Mouse (Mus musculus) retina, adult 2 months (tissue): ENCODE data around the gene Utrn.

Experiments
- DNase-seq: peaks from one replicate; pipeline ENCODE4 v3.0.0-alpha.2; 2012; ENCODE audit warnings: low read depth, low spot score

Utrn gene

GRCm38 (mm10) chr10:12735695-12736094, 133.5 kb downstream of the Utrn start:
- DNase-seq, result no peak

GRCm38 (mm10) chr10:12731459-12731858, 137.7 kb downstream of the Utrn start:
- DNase-seq, result no peak

GRCm38 (mm10) chr10:12729635-12730034, 139.5 kb downstream of the Utrn start:
- DNase-seq, result no peak

- no peak for DNase-seq
These were observed 140.1 kb downstream of the Utrn start for GRCm38 (mm10) chr10:12729033-12729432.

DNA sequence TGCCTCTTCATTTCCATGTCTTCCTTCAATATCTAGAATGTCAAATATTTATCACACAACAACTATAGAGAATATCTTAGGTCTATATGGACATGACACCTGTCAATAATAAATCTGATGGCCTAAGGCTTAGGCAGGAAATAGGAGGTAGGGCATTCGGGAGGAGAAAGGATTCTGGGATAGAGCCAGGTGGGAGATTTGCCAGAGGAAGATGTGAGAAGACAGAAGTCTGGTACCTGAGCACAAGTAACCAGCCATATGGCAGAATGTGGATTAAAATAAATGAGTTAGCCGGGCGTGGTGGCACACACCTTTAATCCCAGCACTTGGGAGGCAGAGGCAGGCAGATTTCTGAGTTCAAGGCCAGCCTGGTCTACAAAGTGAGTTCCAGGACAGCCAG, 141.3 kb downstream of the Utrn start:
- DNase-seq, result no peak

DNA sequence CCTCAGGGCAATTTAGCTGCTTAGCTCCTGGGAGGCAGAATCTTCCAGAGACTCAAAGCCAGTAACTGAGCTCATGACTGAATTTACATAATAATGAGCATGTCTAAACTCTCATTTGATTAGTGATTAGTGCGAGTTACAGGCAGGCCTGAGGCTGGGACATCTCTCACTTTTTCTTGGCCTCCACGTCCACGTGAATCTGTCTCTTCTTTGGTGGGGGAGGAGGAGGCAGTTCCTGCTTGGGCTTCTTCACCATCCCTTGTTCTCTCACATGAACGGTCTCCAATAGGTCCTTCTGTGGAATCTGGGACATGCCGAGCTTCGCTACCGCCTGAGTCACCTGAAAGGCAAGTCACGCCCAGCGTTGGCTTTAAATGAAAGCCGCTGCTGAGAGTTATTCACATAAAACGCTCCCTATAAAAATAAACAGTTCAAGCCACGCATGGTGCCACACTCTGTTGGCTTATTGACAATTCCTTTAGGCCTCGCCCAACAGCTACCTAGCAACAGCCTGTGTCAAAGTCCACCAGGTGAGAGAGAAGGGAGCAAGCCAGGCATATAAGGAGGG, 143.0 kb downstream of the Utrn start:
- DNase-seq, result no peak

DNA sequence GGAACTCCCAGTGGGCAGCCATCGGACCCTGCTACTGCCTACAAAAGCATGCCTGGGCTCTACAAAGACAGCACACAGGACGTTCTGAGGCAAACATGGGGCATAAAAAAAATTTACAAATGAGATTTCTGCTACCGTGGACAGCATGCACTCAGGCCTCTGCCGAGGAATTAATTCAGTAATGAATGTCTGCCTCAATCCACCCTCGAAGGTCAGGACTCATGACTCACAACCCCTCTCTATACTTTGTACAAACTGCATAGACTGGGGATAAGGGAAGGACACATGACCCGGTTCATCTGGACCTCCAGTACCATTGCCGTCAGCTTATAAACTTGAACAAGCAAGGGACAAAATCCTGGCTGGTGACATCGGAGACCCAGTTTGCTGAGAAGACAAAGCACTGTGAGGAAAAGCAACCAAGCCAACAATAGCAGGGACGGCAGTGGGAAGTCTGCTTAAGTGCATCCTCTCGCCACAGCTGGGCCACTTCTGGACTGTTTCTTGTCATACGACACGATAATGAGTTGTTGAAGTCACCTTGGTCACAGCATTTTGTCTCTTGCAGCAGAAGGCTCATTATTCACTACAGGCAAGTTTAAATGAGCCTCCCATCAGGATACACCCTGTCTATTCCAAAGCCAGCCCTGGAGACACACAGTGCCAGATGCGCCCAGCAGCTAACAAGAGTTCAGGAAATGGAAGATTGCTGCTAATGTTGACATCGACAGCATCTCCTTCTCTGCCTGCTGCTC, 144.7 kb downstream of the Utrn start:
- DNase-seq, result no peak

- DNase-seq, result no peak
These were observed 145.9 kb downstream of the Utrn start for GRCm38 (mm10) chr10:12723269-12723668.

DNA sequence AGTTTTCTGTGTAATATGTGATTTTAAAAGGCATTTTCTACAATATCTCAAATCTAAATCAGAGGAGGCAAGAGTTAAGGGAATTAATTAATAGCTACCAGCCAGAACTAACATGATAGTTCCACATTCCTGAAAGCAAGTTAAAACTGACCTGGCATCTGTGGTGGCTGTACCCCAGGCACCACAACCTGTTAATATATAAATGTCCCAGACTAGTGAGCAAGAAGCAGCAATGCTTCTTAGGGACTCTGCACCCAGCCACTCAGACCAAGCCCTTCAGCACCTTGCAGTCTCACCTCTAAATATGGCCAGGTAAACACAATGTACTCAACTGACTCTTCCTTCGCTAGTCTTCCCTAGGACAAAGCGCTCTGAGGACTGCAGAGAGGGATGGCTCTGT, 147.1 kb downstream of the Utrn start:
- no peak for DNase-seq

- DNase-seq, result no peak
These were observed 150.8 kb downstream of the Utrn start for GRCm38 (mm10) chr10:12718386-12718785.

DNA sequence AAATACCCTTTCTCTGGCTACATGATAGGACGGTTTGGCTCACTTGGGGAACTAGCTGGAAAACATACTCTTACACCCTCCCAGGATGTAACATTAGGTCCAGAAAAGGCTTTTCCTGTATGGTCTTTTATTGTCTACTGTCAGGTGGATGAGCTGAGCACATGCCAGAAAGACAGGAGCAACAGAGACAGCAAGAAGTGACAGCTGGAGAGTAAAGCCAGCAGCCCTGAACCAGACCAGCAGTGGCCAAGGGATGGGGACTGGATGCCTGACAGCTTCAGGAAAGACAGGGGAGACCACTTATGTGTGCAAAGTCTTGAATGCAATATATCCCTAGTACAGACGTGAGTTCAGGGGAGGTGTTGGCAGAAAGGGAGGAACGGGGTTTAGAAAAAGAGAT, 151.8 kb downstream of the Utrn start:
- no peak for DNase-seq

DNA sequence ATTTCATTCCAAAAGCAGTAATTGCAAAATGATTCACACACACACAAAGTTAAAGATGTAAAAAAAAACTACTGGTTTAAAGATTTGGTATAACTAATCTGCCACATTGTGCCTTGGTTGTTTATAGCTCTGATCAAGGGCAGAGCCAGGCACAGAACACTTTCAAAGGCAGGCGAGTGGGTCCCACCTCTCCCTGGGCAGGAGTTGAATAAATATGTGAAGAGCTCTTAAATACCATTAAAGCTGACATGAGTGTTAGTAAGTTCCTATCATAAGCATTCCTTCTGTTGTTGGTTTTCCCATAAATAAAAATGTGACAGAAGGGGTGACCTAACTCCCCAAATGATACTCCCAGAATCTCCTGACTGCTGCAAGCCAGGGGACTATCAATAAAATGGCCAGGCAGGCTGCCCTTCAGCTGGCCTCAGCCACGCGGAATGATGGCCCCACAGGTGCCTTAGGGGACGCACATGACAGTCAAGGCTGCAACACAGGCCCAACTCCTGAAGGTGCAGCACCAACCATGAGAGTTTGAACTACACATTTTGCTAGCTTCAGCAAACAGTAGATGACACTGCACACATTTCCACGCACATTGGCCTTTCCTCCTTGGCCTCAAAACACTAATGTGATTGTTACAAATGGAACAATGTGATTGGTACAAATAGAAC, 152.4 kb downstream of the Utrn start:
- no peak for DNase-seq

GRCm38 (mm10) chr10:12713236-12713855, 155.8 kb downstream of the Utrn start:
- no peak for DNase-seq

- no peak for DNase-seq
These were observed 157.8 kb downstream of the Utrn start for GRCm38 (mm10) chr10:12711332-12711831.

GRCm38 (mm10) chr10:12706516-12706915, 162.6 kb downstream of the Utrn start:
- DNase-seq, result no peak

DNA sequence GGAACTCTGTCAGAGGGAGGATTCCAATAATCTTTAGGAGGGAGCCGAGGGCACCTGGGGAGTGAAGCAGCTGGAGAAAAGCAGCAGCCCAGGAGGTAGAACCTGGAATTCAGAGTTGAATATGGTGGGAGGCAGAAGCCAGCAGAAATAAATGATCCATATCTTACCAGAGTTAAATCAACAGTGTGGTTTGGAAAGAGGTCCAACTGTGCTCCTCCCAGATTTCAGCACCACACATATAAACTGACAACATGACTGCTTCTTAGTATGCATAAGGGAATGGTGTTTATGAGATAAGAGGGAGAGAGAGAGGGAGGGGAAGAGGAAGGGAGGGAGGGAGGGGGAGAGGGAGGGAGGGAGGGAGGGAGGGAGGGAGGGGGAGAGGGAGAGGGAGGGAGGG, 163.2 kb downstream of the Utrn start:
- DNase-seq, result no peak

DNA sequence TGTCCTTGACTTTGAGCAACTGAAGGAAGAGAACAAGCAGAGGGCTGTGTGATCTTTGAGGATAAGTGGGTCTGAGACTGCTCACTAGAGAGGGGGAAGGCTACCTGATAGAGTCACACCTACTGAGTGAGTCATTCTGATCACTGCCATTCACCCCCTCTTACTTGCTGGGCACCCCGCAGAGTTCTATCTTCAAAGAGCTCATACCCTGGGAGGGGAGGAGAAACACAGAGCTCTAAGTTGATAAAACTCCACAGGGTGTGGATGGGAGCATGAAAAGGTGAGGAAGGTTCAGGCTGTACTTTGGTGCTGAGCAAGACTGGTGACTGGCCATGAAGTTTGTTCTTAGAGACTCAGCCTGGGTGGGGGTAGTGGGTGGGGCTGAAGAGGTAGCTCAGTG, 164.9 kb downstream of the Utrn start:
- no peak for DNase-seq

DNA sequence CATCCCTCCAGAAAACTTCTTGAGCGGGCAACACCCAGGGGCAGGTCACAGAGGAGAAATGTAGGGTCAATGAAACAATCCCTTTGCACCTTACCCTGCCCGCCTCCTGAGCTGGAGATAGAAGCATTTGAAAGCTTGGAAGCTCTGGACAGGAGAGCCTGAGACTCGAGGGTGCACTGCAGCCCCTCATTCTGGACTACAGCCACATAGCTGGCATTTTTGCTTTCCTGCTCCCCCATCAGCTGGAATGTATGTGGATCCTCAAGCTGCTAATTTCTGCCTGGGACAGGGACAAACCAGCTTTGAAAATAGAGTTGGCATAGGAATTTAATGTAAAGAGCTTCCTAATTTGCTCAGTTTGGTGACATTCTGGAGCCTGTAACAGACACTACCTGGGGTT, 165.6 kb downstream of the Utrn start:
- DNase-seq, result no peak

GRCm38 (mm10) chr10:12702140-12702539, 167.0 kb downstream of the Utrn start:
- no peak for DNase-seq

GRCm38 (mm10) chr10:12701694-12702093, 167.5 kb downstream of the Utrn start:
- no peak for DNase-seq

DNA sequence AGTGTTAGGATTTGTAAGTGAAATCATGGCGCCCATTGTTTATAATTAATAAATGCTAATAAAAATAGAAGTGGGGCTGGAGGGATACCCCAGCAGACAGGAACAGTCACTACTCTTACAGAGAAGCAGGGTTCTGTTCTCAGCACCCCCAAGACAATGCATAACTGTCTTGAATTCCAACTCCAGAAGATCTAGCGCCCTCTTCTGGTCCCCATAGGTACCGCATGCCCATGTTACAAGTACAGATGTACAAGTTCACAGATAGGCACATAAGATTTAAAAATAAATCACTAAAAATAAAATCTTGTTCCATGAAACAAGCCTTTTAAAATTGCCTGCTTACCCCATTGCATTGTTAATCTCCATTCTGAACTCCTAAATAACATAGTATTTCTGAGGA, 168.6 kb downstream of the Utrn start:
- DNase-seq, result no peak

DNA sequence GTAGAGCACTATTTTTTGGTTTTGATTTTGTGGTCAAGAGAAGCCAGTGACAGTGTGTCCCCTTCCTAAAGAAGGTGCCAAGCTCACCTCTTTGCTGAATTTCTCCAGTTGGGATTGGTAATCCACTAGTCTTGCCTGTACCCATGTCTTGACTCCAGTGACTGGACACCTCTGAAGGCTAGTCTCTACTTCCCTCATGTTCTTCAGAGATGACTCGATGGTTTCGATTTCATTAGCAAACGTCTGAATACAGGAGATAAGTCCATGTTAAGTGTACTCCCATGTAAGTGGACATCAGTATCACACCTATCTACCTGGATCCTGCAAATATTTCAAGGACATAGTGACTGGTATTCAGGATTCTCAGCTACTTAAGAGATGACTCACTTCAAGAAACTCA, 171.3 kb downstream of the Utrn start:
- DNase-seq, result no peak
